Mouse (Mus musculus): ENCODE measurements around the gene Gm20695.
"Not testable (repeated sequence)": the region's sequence is repeated elsewhere in the genome, so short reads cannot be mapped to it uniquely, and the experiment has no call there.

The Gm20695 gene

DNA sequence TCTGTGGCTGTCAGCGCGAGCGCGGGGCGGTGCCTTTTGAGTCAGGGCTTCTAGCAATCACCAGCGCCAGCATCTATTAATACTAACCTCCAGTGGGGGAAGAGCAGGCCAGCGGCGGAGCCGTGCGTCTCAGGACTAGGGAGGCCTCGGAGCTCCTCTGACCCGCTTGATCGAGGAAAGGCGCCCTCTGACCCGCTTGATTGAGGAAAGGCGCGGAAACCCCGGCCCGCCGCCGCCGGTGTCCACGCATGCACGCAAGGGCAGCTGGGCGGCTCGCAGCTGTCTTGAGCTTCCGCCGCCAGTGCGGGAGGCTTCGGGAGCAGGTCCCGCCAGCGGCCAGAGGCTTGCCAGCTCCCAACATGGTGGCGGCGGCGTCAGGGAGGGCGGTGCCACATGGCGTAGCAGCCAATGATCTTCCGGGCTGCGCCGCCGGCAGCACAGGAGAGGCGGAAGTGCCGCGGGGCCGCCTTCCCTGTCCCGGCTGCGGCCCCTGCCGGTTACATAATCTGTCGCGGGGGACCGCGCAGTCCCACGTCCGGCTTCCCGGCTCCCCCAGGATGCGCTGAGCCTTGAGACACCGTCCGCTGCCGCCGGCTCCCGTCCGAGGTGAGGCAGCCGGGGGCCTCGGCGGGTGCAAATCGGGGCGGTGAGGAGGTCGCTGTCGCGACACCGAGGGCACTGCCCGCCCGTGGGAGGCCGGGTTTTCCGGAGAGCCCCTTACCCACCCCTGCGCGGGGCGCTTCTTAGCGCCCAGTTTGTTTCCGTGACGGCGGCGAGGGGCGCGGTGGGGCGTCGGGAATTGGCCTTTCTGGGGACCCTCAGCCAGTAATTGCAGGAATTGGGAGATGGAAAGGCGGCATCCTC, at the start of gene Gm20695, which contains the start of gene Zfp597:
TSS of gene Gm20695 (plus strand) at position 448 of the 864 bp plus-strand sequence.
TSS of gene Zfp597 (minus strand) at position 361 of the 864 bp plus-strand sequence.
- peak; percentile 91 for DNase-seq (ENCODE audit: low read depth)

DNA sequence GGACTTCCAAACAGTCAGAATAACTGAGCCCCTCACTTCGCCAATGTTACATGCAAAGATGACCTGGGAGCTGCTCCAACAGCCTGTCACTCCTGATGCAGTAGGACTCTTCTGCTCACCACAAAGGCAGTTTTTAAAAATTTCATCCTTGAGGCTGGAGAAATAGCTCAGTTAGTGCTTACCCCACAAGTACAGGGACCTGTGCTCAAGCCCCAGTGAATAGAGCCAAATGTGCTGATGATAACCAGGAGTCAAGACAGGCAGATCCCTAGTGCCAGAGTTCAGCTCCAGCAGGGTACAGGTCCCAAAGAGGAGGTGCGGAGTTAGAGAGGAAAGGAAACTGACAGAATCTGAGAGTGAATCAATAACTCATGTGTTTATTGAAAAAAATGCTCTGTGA, 49.0 kb upstream of the Gm20695 start:
- DNase-seq (ENCODE audit: low read depth) = no peak

DNA sequence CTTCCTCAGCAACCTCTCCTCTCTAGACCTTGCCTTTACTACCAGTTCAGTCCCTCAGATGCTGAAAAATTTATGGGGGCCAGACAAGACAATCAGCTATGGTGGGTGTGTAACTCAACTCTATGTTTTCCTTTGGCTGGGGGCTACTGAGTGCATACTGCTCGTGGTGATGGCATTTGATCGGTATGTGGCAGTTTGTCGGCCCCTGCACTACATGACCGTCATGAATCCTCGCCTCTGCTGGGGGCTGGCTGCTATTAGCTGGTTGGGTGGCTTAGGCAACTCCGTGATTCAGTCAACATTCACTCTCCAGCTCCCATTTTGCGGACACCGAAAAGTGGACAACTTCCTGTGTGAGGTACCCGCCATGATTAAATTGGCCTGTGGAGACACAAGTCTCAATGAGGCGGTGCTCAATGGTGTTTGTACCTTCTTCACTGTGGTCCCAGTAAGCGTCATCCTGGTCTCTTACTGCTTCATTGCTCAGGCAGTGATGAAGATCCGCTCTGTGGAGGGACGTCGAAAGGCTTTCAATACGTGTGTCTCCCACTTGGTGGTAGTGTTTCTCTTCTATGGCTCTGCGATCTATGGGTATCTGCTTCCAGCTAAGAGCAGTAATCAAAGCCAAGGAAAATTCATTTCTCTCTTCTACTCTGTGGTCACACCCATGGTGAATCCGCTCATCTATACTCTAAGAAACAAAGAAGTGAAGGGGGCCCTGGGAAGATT, 45.1 kb upstream of the Gm20695 start:
- peak; percentile 64 for DNase-seq (ENCODE audit: low read depth)

DNA sequence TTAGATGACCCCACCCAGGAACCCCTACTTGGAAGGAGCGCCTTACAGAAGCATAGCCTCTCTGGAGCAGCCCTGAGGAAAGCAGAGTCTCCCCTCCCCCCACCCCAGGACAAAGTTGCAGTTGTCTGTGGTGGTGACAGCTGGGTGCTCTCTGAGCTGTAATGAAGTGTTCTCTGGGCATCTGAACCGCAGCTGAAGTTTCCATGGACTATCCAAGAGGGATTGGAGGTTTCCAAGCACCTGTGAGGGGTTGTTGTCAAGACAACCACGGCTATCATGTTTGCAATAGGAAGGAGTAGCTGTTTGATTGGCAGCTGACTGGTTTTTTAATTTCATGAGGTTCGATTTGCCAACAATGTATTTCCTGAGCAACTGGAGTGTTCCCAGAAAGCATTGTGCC, 41.5 kb upstream of the Gm20695 start:
- DNase-seq (ENCODE audit: low read depth) = no peak

DNA sequence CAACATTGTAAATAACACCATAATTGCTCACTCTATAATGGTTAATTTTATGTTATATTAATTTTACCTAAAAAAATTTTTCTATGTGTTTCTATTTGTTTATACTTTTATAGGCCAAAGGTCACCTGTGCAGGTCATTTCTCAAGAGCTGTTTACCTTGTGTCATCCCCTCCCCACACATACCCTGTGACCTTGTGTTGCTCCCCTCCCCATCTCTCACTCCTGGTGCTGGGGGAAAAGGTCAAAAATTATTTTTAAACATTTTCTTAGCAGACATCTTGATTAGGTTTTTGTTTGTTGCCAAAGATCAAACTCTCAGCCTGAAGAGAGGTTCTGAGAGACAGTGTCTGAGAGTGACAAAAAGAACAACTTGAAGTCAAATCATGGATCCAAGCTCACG, 40.7 kb upstream of the Gm20695 start:
- DNase-seq (ENCODE audit: low read depth) = no peak

DNA sequence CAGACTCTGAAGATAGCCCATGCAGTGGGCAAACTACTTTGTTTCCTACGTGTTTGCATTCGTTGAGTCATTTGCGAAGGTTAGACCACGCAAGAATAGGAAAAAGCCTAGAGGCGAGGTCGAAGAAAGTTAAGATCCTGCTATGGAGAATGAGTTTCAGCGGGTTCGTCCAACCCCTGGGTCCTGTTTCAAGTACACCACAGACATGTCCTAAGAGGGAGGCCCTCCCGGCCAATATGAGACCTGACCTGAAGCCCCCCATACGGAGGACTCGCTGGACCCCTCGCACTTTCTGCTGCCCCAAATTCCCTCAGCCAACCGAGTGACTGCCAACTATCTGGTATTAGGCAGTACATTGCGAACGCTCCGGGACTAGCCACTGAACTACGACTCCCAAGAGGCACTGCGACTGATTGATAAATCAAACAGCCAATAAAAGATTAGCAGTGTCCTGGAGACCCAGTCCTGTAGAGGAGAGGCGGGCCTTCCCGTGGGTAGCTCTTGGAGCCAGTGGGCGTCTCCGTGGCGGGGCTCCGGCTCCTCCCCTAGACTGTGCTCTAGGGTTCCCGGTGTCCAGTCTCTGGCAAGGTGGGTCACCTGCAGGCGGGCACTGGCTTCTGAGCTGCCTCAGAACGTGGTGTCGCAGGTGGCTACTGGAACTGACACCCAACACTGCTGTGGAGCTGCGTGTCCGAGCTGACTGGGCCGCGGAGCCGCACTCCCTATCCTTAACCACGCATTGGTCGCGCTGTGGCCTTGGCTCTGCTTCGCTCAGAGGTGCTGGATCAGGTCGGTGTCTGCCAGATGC, 37.5 kb upstream of the Gm20695 start, which contains the start of gene Zfp174:
TSS of gene Zfp174 (plus strand) at position 558 of the 808 bp plus-strand sequence.
- DNase-seq (ENCODE audit: low read depth) = peak; percentile 97

DNA sequence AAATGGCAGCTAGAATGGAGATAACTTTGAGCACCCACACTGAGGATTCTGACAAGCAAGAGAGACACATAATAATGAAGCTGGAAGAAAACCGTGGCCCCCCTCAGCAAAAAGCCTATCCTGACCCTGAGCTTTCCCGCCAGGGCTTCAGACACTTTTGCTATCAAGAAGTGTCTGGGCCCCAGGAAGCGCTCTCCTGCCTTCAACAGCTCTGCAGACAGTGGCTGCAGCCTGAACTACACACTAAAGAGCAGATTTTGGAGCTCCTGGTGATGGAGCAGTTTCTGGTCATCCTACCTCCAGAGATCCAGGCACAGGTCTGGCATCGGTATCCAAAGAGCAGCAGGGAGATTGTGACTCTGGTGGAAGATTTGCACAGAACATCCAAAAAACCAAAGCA, 36.6 kb upstream of the Gm20695 start:
- peak; percentile 24 for DNase-seq (ENCODE audit: low read depth)

DNA sequence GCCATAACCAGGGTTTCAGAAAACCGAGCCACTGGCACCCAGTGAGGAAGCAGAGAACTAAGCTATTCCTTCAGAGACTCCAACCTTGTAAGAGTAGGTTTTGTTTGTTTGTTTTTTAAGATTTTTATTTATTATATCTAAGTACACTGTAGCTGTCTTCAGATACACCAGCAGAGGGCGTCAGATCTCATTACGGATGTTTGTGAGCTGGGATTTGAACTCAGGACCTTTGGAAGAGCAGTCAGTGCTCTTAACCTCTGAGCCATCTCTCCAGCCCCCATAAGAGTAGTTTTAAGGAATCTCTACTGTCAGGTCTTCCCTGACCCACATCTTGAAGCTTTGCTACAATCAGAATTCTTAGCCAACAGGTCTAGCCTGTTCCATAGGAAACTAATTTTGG, 36.0 kb upstream of the Gm20695 start:
- DNase-seq (ENCODE audit: low read depth) = peak; percentile 32

DNA sequence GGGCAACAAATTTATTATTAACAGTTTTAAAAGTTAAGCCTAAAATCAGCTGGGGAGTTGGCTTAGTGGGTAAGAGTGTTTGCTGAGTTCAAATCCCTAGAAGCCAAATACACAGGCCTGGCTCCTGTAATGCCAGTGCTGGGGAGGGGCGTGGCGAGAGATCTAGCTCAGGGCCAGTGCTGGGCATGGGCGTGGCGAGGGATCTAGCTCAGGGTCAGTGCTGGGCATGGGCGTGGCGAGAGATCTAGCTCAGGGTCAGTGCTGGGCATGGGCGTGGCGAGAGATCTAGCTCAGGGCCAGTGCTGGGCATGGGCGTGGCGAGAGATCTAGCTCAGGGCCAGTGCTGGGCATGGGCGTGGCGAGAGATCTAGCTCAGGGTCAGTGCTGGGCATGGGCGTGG, 33.1 kb upstream of the Gm20695 start:
- not testable (repeated sequence) for DNase-seq (ENCODE audit: low read depth)

DNA sequence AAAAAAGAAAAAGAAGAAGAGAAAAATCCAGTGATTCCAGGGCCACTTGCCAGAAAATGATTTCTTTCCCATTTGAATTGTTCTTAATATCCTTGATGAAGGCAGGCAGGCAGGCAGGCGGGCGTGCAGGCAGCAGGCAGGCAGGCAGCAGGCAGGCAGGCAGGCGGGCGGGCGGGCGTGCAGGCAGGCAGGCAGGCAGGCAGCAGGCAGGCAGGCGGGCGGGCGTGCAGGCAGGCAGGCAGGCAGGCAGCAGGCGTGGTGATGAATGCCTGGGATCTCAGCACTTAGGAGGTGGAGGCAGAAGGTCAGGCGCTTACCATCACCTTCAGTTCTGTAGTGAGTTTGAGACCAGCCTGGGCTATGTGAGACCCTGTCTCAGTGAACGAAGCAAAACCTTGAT, 31.9 kb upstream of the Gm20695 start:
- no peak for DNase-seq (ENCODE audit: low read depth)

DNA sequence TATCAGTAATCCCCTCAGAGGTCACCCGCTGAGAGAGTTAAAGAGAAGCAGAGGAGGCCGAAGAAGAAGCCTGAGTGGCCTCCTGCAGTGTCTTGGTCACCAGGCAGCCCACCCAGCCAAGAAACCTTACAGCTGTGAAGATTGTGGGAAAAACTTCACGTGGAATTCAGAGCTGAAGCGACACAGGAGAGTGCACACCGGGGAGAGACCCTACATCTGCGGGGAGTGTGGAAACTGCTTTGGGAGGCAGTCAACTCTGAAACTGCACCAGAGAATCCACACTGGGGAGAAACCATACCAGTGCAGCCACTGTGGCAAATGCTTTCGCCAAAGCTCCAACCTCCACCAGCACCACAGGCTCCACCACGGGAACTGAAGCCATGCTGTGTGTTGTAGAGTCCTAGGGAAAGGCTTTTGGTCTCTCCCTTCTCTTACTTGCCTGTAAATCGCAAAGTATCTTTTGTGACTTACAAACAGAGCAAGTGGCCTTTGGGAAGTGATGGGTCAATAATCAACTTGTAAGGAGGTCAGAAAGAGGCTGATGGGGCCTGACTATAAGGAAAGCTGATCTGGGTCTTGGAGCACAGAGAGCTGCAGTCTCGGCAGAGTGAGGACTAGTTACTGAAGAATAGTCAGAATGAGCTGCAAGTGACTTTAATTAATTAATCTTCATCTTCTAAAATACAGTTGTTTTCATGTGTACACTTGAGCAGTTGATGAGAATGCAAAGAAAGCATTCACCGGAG, 29.8 kb upstream of the Gm20695 start:
- DNase-seq (ENCODE audit: low read depth) = no peak

DNA sequence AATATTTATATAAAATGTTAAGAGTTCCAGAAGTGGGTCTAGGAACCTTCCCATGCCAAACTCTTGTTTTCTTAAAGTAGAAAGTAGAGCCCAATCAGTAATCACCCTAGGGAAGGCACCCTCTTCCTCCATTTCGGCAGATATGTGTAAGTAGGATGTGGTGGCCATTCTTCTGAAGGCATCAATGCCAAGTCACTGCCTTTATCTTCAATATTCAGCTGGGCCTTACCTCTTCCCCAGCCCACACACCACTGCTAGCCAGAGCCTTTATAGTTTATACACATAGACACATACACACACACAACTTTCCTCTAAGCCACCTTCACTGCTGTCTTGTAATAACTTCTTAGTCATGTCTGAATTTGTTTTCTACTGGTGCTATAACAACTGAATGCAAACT, 28.7 kb upstream of the Gm20695 start:
- DNase-seq (ENCODE audit: low read depth) = peak; percentile 46

DNA sequence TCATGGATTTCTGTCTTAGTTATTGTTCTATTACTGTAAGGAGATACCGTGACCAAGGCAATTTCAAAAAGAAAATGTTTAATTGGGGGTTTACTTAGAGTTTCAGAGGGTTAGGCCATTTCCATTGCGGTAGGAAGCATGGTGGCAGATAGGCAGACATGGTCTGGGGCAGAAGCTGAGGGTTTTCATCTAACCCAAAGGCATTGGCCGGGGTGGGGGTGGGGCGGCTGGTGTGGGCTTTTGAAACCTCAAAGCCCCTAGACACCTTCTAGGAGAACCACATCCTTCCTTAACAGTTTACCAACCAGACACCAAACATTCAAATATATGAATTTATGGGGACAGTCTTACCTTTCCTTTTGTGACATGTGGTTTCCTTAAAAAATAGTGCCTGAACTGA, 25.2 kb upstream of the Gm20695 start:
- DNase-seq (ENCODE audit: low read depth) = peak; percentile 67

DNA sequence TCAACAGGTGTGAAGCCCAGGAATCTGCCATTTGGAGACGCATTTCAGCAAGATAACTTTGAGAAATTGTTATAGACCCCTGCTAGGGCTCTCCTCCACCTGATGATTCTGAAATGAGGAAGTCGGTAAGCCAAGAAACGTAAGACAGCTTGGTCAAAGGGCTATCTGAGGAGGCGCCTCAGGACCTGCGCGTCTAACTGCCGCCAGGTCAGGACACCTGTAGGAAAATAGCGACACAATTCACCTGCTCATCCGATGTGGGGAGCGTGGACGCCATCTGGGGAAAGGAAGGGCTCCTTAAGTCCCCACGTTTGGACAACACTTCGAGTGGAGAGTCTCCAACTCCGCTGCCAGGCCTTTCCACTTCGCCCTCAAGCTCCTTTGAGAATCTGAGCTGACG, 12.6 kb upstream of the Gm20695 start:
- DNase-seq (ENCODE audit: low read depth) = peak; percentile 41

DNA sequence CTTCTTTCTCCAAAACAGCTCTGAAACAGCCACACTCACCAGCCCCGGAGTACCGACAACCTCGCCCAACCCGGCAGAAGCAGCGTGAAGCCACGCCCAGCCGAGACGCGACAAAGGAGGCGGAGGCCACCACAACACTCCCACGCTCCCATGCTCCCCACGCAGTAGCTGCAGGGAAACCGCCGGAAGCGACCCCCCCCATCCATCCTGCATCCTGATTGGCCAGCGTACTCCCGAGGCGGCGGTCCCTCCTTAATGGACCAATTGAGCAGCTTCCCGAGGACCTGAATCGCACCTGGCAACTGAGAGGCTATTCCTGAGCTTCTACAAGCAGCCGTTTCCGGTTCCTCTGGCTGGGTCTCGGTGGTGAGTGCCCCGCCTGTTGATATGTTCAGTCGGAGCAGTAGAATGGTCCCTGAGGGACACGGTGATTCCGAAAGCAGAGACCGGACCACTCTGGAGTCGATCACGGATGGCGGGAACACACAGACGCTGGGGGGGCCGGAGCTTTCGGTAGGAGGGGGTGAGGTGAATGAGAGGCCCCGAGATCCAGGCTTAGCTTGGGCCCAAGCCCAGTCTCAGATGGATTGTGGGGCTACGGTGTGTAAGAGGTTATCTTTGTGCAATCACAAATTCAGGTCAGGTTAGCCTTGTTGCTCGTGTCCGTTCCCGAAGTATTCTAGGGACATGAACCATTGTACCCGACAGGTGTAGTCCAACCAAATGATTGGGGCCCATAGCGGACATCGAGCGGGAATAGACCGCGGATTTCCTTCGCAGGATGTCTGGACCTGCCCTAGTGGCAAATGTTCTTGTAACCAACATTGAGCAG, 12.0 kb upstream of the Gm20695 start, which contains the start of gene Naa60:
TSS of gene Naa60 (plus strand) at position 160 of the 832 bp plus-strand sequence.
- peak; percentile 86 for DNase-seq (ENCODE audit: low read depth)

DNA sequence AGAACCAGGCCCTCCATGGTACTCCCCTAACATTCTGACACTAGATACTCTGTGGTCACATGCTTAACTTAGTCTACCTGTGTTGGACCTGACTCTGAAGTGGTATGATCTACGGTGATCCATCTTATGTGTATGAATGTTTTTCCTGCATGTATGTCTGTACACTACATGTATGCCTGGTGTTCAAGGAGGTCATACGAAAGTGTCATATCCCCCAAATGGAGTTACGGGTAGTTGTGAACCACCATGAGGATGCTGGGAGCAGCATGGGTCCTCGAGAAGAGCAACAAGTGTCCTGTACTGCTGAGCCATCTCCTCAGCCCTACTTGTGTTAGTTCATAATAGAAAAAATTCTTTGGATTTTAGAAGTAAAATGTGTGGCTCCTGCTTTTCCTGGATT, 8.1 kb upstream of the Gm20695 start:
- DNase-seq (ENCODE audit: low read depth) = no peak

DNA sequence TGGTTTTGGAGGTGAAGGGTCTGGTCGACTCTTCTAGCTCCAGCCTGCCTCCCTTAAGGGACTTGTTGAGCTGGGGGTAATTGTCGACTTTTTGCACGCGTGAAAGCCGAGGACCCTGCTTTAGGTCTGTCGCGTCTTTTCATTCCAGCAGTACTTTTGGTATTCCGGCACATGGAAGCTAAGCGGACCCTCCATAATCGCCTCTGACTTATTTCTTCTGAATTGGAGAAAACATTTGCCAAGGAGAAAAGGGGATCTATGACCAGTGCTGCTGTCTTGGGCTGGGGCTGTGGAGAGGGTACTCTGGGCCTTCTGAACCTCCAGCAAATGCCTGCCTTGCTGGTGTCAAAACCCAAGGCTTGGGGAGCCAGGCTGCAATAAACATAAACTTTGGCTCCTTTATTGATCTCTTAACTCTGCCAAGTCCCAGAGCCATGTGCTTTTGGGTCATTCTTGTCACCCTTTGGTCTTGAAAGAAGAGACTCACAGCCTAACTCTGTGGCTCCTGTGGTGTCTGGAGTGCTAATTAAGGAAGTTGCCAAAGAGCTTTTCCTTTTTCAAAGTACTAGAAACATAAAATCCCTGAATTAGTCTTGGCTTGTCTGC, 720 bp downstream of the Gm20695 start:
- DNase-seq (ENCODE audit: low read depth) = peak; percentile 71

DNA sequence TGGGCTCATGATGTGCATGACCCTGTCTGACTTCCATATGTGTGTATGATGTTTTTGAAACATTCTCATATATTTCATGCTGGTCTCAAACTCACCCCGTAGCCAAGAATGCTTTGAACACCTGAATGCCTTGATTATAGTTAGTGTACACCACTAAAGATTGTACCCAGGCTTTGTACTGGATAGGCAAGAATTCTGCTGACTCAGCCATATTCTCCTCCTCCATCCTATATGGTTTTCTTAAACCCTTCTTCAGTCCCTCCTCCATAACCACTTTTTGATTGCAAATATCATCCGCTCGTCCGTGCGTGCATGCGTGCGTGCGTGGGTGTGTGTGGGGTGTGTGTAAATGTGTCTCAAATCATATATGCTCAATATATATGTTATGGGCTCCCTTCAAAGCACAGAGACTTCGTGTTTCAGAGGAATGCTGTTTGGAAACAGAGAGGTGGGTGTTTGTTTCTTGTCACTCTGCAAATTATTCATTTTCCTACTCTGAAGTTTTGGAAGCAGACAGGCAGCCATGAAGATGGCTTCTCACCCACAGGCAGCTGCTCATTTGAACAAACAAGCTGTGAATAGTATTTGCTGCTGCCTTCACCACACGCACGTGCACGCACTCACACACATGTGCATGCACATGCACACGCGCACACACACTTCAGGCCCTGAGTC, 7.3 kb downstream of the Gm20695 start:
- no peak for DNase-seq (ENCODE audit: low read depth)

DNA sequence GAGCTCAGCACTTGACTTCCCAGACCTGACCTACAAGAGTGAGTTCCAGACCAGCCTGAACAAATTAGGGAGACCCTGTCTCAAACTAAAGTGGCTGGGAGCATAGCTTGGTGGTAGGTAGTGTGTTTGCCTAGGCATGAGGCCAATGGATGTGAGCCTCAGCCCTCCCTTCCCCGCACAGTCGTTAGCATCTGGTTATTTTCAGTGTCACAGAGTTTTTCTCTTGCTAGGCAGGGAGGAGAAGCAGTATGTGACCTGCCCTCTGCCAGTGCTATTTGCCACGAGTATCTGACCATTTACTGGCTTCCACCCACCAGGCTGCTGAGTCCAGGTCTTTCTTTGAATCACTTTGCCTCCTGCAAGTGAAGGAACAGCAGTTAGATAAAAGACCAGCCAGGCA, 9.3 kb downstream of the Gm20695 start:
- DNase-seq (ENCODE audit: low read depth) = no peak
